Mouse (Mus musculus) forebrain, embryonic 13.5 days (tissue): Measurements from ENCODE around the gene Tns2. TPM values are rescaled to one million over a fixed set of nuclear protein-coding genes. Genes with fewer than 3 reads are reported as not detected.

Experiments
- ATAC-seq: fragments of 200-750 bp; cut with Nextera tagmentation; 2 replicates; pipeline ENCODE4 v1.8.0; 2017
- H3K27ac ChIP-seq: fragments of 300-500 bp; sonication (generic); 2 replicates; pipeline ENCODE4 v1.5.1; 2015; ENCODE audit warnings: inconsistent platforms, mild to moderate bottlenecking, moderate library complexity
- H3K27me3 ChIP-seq: fragments of 300-500 bp; sonication (generic); 2 replicates; pipeline ENCODE4 v1.6.1; 2015; ENCODE audit warnings: mild to moderate bottlenecking, inconsistent platforms
- H3K36me3 ChIP-seq: fragments of 300-500 bp; sonication (generic); 2 replicates; pipeline ENCODE4 v1.6.1; 2015; ENCODE audit warnings: mild to moderate bottlenecking, inconsistent platforms; ENCODE audit not compliant: poor library complexity, severe bottlenecking
- H3K4me1 ChIP-seq: fragments of 300-500 bp; sonication (generic); 2 replicates; pipeline ENCODE4 v1.6.1; 2015; ENCODE audit warnings: inconsistent platforms
- H3K4me2 ChIP-seq: fragments of 300-500 bp; sonication (generic); 2 replicates; pipeline ENCODE4 v1.6.1; 2015; ENCODE audit warnings: inconsistent platforms, mild to moderate bottlenecking, moderate library complexity
- H3K4me3 ChIP-seq: fragments of 300-500 bp; sonication (generic); 2 replicates; pipeline ENCODE4 v1.5.1; 2015; ENCODE audit warnings: mild to moderate bottlenecking, inconsistent platforms
- H3K9ac ChIP-seq: fragments of 300-500 bp; sonication (generic); 2 replicates; pipeline ENCODE4 v1.6.1; 2015; ENCODE audit warnings: mild to moderate bottlenecking, inconsistent platforms
- H3K9me3 ChIP-seq: fragments of 300-500 bp; sonication (generic); replicated peaks from 2 replicates; pipeline ENCODE4 v1.6.1; 2016; ENCODE audit warnings: inconsistent platforms
- WGBS: fragments of 180-500 bp; shearing (Covaris S2); methylation state at CpG from one replicate; pipeline ENCODE4 v1.1.7; 2015; 5-methylcytosine and 5-hydroxymethylcytosine counted together
- polyA plus RNA-seq: library from polyadenylated mRNA; unstranded; fragments of >200 nt; fragmentation: Nextera tagmentation; extraction: Ambion mirVana; gene quantifications from 2 replicates; pipeline ENCODE4 v1.2.1, GENCODE M21; 2015

Gene Tns2
- polyA plus RNA-seq = 4.5 and 6.7 TPM in 2 replicates

DNA sequence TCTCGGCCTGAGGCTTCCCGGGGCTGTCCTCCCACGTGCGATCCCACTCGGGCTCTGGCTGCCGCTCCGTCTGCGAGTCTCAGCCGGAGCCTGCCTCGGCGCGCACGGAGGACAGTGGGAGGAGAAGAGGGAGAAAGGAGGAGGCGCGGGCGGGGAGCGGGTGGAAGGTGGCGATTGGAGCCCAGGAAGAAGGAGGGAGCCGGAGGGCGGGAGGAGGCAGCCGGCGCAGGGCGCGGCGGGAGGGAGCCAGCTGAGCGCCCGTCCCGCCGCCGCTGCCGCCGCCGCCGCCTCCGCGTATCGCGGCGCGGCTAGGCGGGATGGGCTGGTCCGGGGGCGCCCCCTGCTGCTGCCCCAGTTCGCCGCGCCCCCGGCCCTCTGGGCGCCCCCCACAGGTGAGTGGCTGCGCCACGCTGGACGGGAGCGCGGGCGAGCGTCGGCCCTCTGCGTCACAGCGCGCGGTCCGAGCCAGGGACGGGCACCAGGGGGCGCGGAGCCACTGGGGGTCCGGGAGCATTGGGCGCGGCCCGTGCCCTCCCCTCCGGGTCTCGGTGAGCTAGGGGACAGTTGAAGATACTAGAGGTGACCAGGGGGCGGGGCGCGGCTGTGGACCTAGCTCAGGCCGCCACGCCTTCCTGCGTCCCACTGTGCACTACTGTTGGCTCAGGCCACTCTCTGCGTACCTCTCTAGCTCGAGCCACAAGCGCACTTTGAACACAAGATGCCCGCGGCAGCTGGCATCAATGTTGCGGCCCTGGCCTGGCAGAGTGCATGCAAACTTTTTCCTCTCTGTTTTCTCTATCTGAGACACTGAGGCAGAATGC is at the start of gene Tns2:
Gene Tns2 (plus strand): TSS at position 253 of the 821 bp plus-strand sequence.
- Histone ChIP-seq H3K27ac (peak within 1 kb of the TSS; percentile 28), H3K4me1 (peaks cover 56% of the 10 kb centered on the region), H3K4me3 (peak within 1 kb of the TSS; percentile 56), H3K4me2 (peak within 1 kb of the TSS; percentile 85), H3K27me3 (peaks cover 47% of the 10 kb centered on the region), H3K9ac (peak within 1 kb of the TSS; percentile 75), H3K9me3 (no peaks in the 10 kb centered on the region), H3K36me3 (peaks cover 35% of the 10 kb centered on the region)
- ATAC-seq = peak; percentile 67
- under 1% methylated on average over 48 of the region's 82 CpGs for WGBS

DNA sequence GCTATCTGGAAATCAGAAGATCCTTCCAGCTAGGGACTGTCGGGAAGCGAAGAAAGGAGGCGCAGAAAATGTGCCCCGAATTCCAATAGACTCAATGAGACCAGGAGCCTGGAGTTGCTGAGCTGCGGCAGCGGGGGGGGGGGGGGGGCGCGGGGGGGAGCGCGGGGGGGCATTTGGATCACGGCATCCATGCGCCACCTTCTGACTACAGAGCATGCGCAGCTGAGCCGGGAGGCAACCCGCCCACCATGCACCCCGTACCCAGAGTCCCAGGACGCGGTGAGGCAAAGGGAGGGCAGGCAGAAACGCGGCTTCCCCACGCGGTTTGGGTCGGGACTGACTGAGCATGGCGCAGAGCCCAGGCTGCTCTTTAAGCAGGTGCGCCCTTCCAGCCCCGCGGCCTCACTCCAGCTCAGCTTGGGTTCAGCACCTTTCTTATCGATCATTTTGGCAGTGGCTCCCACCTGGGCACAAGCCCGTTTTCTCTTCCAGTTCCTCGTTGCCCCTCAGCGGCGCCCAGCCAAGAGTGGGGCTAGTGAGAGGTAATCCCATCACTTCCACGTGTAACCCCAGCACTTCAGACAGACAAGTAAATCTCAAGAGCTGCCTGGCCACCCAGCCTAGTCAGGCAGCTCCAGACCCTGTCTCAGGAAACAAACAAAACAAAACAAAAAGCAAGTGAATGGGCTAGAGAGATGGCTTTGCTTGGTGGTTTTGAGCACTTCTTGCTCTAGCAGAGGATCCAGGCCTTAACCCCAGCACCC is 48.1 kb upstream of the Tns2 start:
- peak; percentile 87 for ATAC-seq
- H3K9me3 ChIP-seq = no peaks in the 10 kb centered on the region
- H3K27ac ChIP-seq = peak overlapping the region; percentile 41; the same call in 1 of the 2 replicates
- peak overlapping the region; percentile 68 for H3K9ac ChIP-seq
- peak overlapping the region; percentile 71 for H3K4me2 ChIP-seq
- H3K27me3 ChIP-seq = no peaks in the 10 kb centered on the region
- peak overlapping the region; percentile 48 for H3K4me3 ChIP-seq
- H3K36me3 ChIP-seq = no peaks in the 10 kb centered on the region
- 0 out of 2 replicates have a peak, but pooled peaks cover 2% of the 10 kb centered on the region for H3K4me1 ChIP-seq
- under 1% methylated on average over 30 of the region's 33 CpGs for WGBS

DNA sequence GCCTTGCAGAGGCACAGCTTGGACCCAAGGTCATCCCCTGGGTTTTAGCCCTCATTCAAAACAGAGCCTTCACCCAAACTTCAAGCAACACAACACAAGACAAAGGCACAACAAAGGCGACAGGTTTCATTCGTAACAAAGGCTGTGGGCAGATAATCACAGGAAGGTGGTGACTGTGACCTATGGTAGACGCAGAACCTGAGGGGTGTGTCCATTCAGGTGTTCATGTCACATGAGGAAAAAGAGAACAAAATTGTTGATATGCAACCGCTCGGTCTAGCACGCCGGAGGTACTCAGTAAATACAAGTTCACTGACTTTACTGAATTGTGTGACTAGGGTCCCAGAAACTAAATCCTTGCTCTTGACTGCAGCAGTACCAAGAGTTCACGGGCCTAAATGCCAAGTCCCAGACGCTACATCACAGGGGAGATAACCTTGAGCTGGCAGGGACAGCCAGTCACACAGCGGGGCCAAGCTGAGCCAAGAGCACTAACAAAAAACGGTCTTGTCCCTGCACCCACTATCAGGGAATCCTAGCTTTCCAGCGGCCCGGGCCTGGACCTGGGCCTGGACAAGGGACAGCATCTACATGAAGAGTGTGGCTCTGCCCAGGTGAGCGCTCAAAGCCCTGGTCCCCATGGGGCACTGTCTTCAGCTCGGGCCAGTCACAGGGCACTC is 43.6 kb upstream of the Tns2 start:
- whole genome bisulfite sequencing = 92% methylated on average over 15 of the region's 15 CpGs

DNA sequence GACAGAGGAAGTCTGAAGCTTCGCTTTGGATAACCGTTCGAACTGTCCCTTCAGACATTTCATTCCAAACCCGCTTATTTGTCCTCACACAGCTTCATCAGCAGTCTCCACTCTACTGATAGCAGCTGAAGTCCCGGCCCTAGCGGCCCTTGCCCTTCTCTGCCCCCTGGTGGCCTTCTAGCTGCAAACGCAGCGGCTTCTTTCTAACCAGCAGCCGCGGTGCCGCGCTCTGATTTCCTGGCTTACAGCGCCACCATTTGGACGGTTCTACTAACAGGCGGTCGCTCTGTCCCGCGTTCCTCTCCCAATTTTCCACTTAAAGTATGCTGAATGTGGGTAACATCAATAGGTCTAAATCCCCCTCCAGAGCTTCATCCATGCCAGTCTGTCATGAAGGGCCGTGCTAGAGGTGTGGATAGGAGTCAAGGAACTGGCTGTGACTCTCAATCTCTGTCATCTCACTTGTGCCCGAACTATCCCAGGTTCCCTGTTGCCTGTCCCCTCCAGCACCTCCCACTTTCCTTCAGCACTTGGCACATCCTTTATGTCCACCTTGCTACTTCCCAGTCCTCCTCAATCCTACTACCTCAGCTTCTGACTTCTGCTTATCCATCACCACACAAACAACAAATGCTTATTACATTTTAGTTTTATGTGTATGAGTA is 34.4 kb upstream of the Tns2 start:
- no peak overlapping the region for H3K4me3 ChIP-seq
- no peak overlapping the region for H3K4me2 ChIP-seq
- H3K27ac ChIP-seq = no peak overlapping the region
- WGBS = 5% methylated on average over 20 of the region's 20 CpGs
- no peaks in the 10 kb centered on the region for H3K4me1 ChIP-seq
- H3K9ac ChIP-seq = no peak overlapping the region
- no peaks in the 10 kb centered on the region for H3K9me3 ChIP-seq
- H3K27me3 ChIP-seq = peaks cover 32% of the 10 kb centered on the region
- ATAC-seq = peak; percentile 89
- H3K36me3 ChIP-seq = no peaks in the 10 kb centered on the region

More for the DNA sequence above, 43.6 kb upstream of the Tns2 start:
- Histone ChIP-seq H3K27me3 (no peaks in the 10 kb centered on the region), H3K4me2 (no peak overlapping the region), H3K27ac (no peak overlapping the region), H3K36me3 (no peaks in the 10 kb centered on the region), H3K4me3 (no peak overlapping the region), H3K9ac (no peak overlapping the region), H3K4me1 (no peaks in the 10 kb centered on the region), H3K9me3 (no peaks in the 10 kb centered on the region)
- ATAC-seq = no peak

DNA sequence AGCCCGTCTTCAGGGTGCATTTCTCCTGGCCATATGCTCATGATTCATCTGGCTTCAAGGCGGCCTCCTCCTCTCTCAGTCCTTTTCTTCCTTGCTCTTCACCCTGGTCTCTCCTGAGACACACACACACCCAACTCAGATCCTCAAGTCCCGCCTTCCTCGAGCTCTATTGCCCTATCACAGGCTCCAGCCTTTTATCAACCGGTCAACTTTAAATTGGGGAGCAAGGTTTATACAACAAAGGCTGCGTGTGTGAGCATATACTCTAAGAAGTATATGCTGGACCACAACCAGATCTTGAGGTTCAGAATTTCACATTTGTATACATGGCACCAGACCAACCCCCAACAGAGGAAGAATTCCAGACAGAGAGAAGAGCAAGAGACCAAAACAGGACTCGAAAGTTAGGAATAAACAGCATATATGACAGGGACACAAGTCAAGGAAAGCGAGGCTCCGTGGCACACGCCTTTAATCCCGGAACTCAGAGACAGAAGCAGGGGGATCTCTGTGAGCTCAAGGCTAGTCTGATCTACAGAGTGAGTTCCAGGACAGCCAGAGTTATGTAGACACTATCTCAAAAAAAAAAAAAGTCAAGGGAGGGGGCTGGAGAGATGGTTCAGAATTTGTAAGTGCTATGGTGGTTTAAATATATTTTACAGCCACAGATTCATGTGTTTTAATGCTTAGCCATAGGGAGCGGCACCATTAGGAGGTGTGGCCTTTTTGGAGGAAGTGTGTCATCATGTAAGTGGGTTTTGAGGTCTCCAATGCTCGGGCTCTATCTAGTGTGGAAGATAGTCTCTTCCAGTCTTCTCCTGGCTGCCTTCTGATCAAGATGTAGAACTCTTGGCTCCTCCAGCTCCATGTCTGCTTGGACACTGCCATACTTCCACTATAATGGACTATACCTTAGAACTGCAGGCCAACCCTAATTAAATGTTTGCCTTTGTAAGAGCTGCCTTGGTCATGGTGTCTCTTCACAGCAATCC is 29.4 kb upstream of the Tns2 start:
- H3K36me3 ChIP-seq = no peaks in the 10 kb centered on the region
- no peak overlapping the region for H3K9ac ChIP-seq
- 74% methylated on average over 13 of the region's 13 CpGs for WGBS
- no peak overlapping the region for H3K4me2 ChIP-seq
- H3K4me1 ChIP-seq = peaks cover 22% of the 10 kb centered on the region
- no peak overlapping the region for H3K4me3 ChIP-seq
- H3K27ac ChIP-seq = no peak overlapping the region
- H3K9me3 ChIP-seq = no peaks in the 10 kb centered on the region
- no peak for ATAC-seq
- H3K27me3 ChIP-seq = peaks cover 33% of the 10 kb centered on the region

DNA sequence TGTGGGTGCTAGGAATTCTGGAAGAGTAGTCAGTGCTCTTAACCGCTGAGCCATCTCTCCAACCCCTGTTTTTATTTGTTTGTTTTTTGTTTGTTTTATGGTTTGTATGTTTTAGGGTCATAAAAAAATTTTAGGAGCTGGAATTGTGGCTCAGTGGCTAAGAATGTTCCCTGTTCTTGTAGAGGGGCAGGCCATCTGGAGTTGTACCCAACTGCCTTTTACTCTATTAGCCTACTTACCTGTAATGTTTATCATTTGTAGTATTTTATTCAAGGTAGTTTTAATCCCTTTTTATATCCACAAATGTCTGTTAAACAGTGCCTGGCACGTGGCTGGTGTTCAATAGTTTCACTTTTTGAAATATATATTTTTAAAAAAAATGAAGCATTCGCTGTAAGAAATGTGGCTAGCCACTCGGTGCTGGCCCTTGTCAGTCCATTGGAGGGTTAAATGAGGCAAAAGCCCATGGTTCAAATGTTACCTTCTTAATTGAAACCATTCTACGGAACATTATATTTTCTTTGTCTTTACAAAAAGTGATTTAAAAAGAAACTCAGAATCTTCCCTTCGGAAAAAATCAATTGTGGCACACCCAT is 27.2 kb upstream of the Tns2 start:
- ATAC-seq = peak; percentile 48
- H3K36me3 ChIP-seq = no peaks in the 10 kb centered on the region
- 15% methylated on average over 6 of the region's 6 CpGs for WGBS
- H3K9ac ChIP-seq = peak overlapping the region; percentile 95
- peak overlapping the region; percentile 94 for H3K4me3 ChIP-seq
- no peaks in the 10 kb centered on the region for H3K9me3 ChIP-seq
- H3K4me1 ChIP-seq = peaks cover 28% of the 10 kb centered on the region
- H3K4me2 ChIP-seq = peak overlapping the region; percentile 55
- H3K27ac ChIP-seq = 0 out of 2 replicates have a peak overlapping the region, but pooled peaks have one; percentile 94
- H3K27me3 ChIP-seq = peaks cover 14% of the 10 kb centered on the region; the same call in 1 of the 2 replicates

DNA sequence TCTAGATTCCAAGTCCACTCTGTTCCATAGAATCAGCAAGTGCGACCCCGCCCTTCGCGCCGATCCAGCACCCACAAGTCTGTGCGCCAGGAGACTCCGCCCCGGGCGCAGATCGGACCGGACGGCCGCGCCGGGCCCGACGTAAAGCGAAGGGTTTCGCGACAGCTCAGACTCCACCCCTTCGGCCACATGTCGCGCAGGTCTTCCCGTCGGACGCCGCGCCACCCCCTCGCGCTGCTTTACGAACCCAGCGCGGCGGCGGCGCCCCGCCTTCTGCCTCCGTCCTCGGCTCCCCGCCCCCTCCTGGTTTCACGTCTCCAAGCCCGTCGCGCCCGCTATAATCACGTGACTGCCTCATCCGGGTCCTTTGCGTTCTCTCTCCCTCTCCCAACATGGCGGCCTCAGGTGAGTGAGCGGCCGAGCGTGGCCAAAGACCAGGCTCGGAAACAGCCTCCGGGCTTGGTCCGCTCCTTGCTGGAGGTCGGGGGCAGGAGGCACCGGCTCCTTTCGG is 26.6 kb upstream of the Tns2 start, which contains the start of gene Eif4b:
Gene Eif4b (plus strand): TSS at position 215 of the 511 bp plus-strand sequence.
- WGBS = under 1% methylated on average over 55 of the region's 58 CpGs
- Histone ChIP-seq H3K9ac (peak within 1 kb of the TSS; percentile 95), H3K36me3 (no peaks in the 10 kb centered on the region), H3K4me2 (peak within 1 kb of the TSS; percentile 90), H3K4me3 (peak within 1 kb of the TSS; percentile 94), H3K9me3 (no peaks in the 10 kb centered on the region), H3K27ac (peak within 1 kb of the TSS; percentile 94), H3K4me1 (peaks cover 28% of the 10 kb centered on the region), H3K27me3 (peaks cover 14% of the 10 kb centered on the region; the same call in 1 of the 2 replicates)
- ATAC-seq = peak; percentile 95

DNA sequence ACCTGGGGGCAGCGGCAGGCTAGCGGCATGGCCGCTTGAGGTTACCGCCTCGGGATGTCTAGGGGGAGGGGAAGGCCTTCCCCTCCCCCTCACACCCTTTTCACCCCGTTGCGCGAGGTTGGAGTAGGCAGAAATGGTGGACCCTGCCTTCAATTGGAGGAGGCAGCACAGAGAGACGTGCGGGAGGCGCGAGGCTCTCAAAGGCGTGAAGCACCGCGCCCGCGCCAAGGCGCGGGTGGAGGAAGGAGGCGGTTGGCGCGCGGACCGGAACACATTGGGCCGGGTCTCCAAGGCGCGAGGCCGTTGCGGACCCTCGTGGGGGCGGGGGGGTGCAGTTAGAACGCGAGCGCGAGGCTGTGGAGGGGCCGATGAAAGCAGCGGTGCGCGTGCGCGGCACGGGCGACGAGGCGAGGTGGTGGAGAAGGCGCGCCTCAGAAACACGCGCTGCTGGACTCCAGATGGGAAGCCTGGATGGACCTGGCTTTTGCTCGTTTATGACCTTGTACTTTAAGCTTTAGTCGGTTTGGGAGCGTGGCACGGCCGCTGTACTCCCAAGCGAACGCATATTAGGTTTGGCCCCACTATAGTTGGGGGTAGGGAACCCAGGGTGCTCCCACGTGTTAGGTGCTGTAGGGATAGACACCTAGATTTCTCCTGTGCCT is 26.0 kb upstream of the Tns2 start:
- WGBS = under 1% methylated on average over 52 of the region's 57 CpGs
- H3K9me3 ChIP-seq = no peaks in the 10 kb centered on the region
- peak; percentile 46 for ATAC-seq
- H3K9ac ChIP-seq = peak overlapping the region; percentile 95
- peaks cover 28% of the 10 kb centered on the region for H3K4me1 ChIP-seq
- H3K27me3 ChIP-seq = peaks cover 11% of the 10 kb centered on the region; the same call in 1 of the 2 replicates
- H3K4me3 ChIP-seq = peak overlapping the region; percentile 94
- peak overlapping the region; percentile 94 for H3K27ac ChIP-seq
- no peaks in the 10 kb centered on the region for H3K36me3 ChIP-seq
- H3K4me2 ChIP-seq = peak overlapping the region; percentile 90

DNA sequence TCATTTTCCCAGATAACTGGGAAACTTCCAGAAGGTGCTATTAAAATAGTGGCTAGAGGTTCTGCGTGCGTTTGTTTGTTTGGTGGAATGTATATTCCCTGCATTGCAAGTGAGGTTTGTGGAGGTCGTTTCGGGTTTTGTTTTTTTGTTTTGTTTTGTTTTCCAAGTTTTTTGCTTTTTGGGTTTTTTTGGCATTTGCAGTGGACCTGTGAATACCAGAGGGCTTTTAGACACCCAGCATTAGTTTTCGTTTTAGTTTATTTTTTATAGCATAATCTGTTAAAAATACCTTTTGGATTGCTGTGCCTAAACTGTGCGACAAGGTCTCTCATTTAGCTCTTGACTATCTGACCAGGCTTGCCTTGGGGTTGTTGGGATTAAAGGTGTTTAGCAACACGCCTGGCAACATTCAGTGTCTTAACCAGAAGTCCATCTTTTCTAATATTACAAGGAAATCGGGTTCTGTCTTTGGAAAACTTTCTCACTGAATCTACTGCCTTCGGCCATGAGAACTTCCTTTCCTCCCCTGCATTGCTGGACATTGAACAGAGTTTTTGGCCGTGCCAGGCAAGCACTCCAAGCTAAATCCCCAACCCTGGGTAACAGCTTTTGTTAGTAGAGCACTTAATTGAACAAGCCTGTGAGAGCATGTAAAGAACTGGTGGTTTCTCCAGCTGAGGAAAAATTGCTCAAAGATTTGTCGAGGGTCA is 25.2 kb upstream of the Tns2 start:
- H3K4me1 ChIP-seq = peaks cover 28% of the 10 kb centered on the region
- 12% methylated on average over 11 of the region's 11 CpGs for WGBS
- no peaks in the 10 kb centered on the region for H3K36me3 ChIP-seq
- H3K4me2 ChIP-seq = peak overlapping the region; percentile 90
- H3K9me3 ChIP-seq = no peaks in the 10 kb centered on the region
- H3K27ac ChIP-seq = no peak overlapping the region; the same call in 1 of the 2 replicates
- H3K4me3 ChIP-seq = peak overlapping the region; percentile 94
- peaks cover 8% of the 10 kb centered on the region; the same call in 1 of the 2 replicates for H3K27me3 ChIP-seq
- peak overlapping the region; percentile 95 for H3K9ac ChIP-seq
- ATAC-seq = no peak
